Mouse (Mus musculus): ENCODE data around the gene Fam50b. TPM values are rescaled to one million over a fixed set of nuclear protein-coding genes. Genes with fewer than 3 reads are reported as not detected.

The Fam50b gene
- polyA plus RNA-seq, 1 experiment: not detected

GRCm38 (mm10) chr13:34708955-34709354, 25.7 kb upstream of the Fam50b start:
- TF ChIP-seq FLI1 (IDR thresholded peaks at IDR 0.05; ENCODE audit: low read length) (no peak), GATA1 (IDR thresholded peaks at IDR 0.05; ENCODE audit: borderline replicate concordance, low read length) (no peak)
- Histone ChIP-seq H3K9me3 (peaks cover 6% of the 10 kb centered on the region), H3K4me1 (peaks cover 22% of the 10 kb centered on the region), H3K27me3 (replicated peaks) (no peaks in the 10 kb centered on the region), H3K4me3 (replicated peaks) (no peak overlapping the region), H3K36me3 (replicated peaks; ENCODE audit: low read length) (no peaks in the 10 kb centered on the region)

GRCm38 (mm10) chr13:34709566-34709965, 25.1 kb upstream of the Fam50b start:
- H3K9me3 ChIP-seq: peaks cover 6% of the 10 kb centered on the region
- no peak for TF ChIP-seq FLI1 (IDR thresholded peaks at IDR 0.05; ENCODE audit: low read length)
- no peak for TF ChIP-seq GATA1 (IDR thresholded peaks at IDR 0.05; ENCODE audit: borderline replicate concordance, low read length)

GRCm38 (mm10) chr13:34711410-34711809, 23.2 kb upstream of the Fam50b start:
- Histone ChIP-seq H3K36me3 (replicated peaks; ENCODE audit: low read length) (no peaks in the 10 kb centered on the region), H3K4me3 (replicated peaks) (peak overlapping the region; percentile 74), H3K4me1 (peaks cover 45% of the 10 kb centered on the region), H3K27me3 (replicated peaks) (no peaks in the 10 kb centered on the region), H3K9me3 (peaks cover 6% of the 10 kb centered on the region)
- TF ChIP-seq FLI1 (IDR thresholded peaks at IDR 0.05; ENCODE audit: low read length) (no peak), GATA1 (IDR thresholded peaks at IDR 0.05; ENCODE audit: borderline replicate concordance, low read length) (no peak)

More at GRCm38 (mm10) chr13:34709566-34709965, 25.1 kb upstream of the Fam50b start:
- Histone ChIP-seq H3K27me3 (replicated peaks) (no peaks in the 10 kb centered on the region), H3K4me3 (replicated peaks) (no peak overlapping the region), H3K36me3 (replicated peaks; ENCODE audit: low read length) (no peaks in the 10 kb centered on the region), H3K4me1 (peaks cover 27% of the 10 kb centered on the region)

- H3K9me3 ChIP-seq: peaks cover 6% of the 10 kb centered on the region
- peaks cover 46% of the 10 kb centered on the region for H3K4me1 ChIP-seq
- H3K27me3 ChIP-seq (replicated peaks): no peaks in the 10 kb centered on the region
- no peak overlapping the region for H3K4me3 ChIP-seq (replicated peaks)
- H3K36me3 ChIP-seq (replicated peaks; ENCODE audit: low read length): no peaks in the 10 kb centered on the region
- TF ChIP-seq FLI1 (IDR thresholded peaks at IDR 0.05; ENCODE audit: low read length) (no peak), GATA1 (IDR thresholded peaks at IDR 0.05; ENCODE audit: borderline replicate concordance, low read length) (no peak)
These were observed 21.8 kb upstream of the Fam50b start for GRCm38 (mm10) chr13:34712881-34713280.

- TF ChIP-seq FLI1 (IDR thresholded peaks at IDR 0.05; ENCODE audit: low read length) (no peak), GATA1 (IDR thresholded peaks at IDR 0.05; ENCODE audit: borderline replicate concordance, low read length) (no peak)
- H3K36me3 ChIP-seq (replicated peaks; ENCODE audit: low read length): no peaks in the 10 kb centered on the region
- no peak overlapping the region for H3K4me3 ChIP-seq (replicated peaks)
- peaks cover 42% of the 10 kb centered on the region for H3K4me1 ChIP-seq
- no peaks in the 10 kb centered on the region for H3K27me3 ChIP-seq (replicated peaks)
- H3K9me3 ChIP-seq: peaks cover 6% of the 10 kb centered on the region
These were observed 19.2 kb upstream of the Fam50b start for GRCm38 (mm10) chr13:34715437-34715838.

GRCm38 (mm10) chr13:34724831-34725592, 9.6 kb upstream of the Fam50b start:
- H3K4me1 ChIP-seq: peaks cover 10% of the 10 kb centered on the region
- no peak overlapping the region for H3K4me3 ChIP-seq (replicated peaks)
- TF ChIP-seq FLI1 (IDR thresholded peaks at IDR 0.05; ENCODE audit: low read length) (no peak), GATA1 (IDR thresholded peaks at IDR 0.05; ENCODE audit: borderline replicate concordance, low read length) (no peak)
- peaks cover 17% of the 10 kb centered on the region for H3K27me3 ChIP-seq (replicated peaks)
- H3K36me3 ChIP-seq (replicated peaks; ENCODE audit: low read length): no peaks in the 10 kb centered on the region
- H3K9me3 ChIP-seq: 0 out of 2 replicates have a peak, but pooled peaks cover 3% of the 10 kb centered on the region

- H3K27me3 ChIP-seq (replicated peaks): peaks cover 17% of the 10 kb centered on the region
- H3K9me3 ChIP-seq: 0 out of 2 replicates have a peak, but pooled peaks cover 3% of the 10 kb centered on the region
- H3K4me3 ChIP-seq (replicated peaks): peak overlapping the region; percentile 67
- no peaks in the 10 kb centered on the region for H3K36me3 ChIP-seq (replicated peaks; ENCODE audit: low read length)
- no peak for TF ChIP-seq FLI1 (IDR thresholded peaks at IDR 0.05; ENCODE audit: low read length)
- no peak for TF ChIP-seq GATA1 (IDR thresholded peaks at IDR 0.05; ENCODE audit: borderline replicate concordance, low read length)
- peaks cover 10% of the 10 kb centered on the region for H3K4me1 ChIP-seq
These were observed 8.7 kb upstream of the Fam50b start for GRCm38 (mm10) chr13:34725800-34726476.

- Histone ChIP-seq H3K4me3 (replicated peaks) (no peak overlapping the region), H3K4me1 (peaks cover 10% of the 10 kb centered on the region), H3K36me3 (replicated peaks; ENCODE audit: low read length) (no peaks in the 10 kb centered on the region), H3K27me3 (replicated peaks) (peaks cover 17% of the 10 kb centered on the region), H3K9me3 (0 out of 2 replicates have a peak, but pooled peaks cover 5% of the 10 kb centered on the region)
- TF ChIP-seq GATA1 (IDR thresholded peaks at IDR 0.05; ENCODE audit: borderline replicate concordance, low read length) (no peak), FLI1 (IDR thresholded peaks at IDR 0.05; ENCODE audit: low read length) (no peak)
These were observed 8.2 kb upstream of the Fam50b start for GRCm38 (mm10) chr13:34726477-34726805.

GRCm38 (mm10) chr13:34727060-34727459, 7.6 kb upstream of the Fam50b start:
- Histone ChIP-seq H3K36me3 (replicated peaks; ENCODE audit: low read length) (no peaks in the 10 kb centered on the region), H3K4me3 (replicated peaks) (no peak overlapping the region), H3K9me3 (0 out of 2 replicates have a peak, but pooled peaks cover 8% of the 10 kb centered on the region), H3K27me3 (replicated peaks) (peaks cover 17% of the 10 kb centered on the region), H3K4me1 (peaks cover 10% of the 10 kb centered on the region)
- TF ChIP-seq FLI1 (IDR thresholded peaks at IDR 0.05; ENCODE audit: low read length) (no peak), GATA1 (IDR thresholded peaks at IDR 0.05; ENCODE audit: borderline replicate concordance, low read length) (no peak)

GRCm38 (mm10) chr13:34731551-34731950, 3.1 kb upstream of the Fam50b start:
- H3K27me3 ChIP-seq (replicated peaks): no peaks in the 10 kb centered on the region
- no peak overlapping the region for H3K4me3 ChIP-seq (replicated peaks)
- 0 out of 2 replicates have a peak, but pooled peaks cover 4% of the 10 kb centered on the region for H3K9me3 ChIP-seq
- no peak for TF ChIP-seq GATA1 (IDR thresholded peaks at IDR 0.05; ENCODE audit: borderline replicate concordance, low read length)
- no peak for TF ChIP-seq FLI1 (IDR thresholded peaks at IDR 0.05; ENCODE audit: low read length)
- H3K36me3 ChIP-seq (replicated peaks; ENCODE audit: low read length): no peaks in the 10 kb centered on the region
- H3K4me1 ChIP-seq: peaks cover 34% of the 10 kb centered on the region

Measured in megakaryocyte, embryonic 14.5 days (primary cell).